8 mouse cellular contexts compared by ENCODE assay signal in genomic region chr11:100770646-100771408, GRCm38 (mm10). TPM values are rescaled to one million over a fixed set of nuclear protein-coding genes. Genes with fewer than 3 reads are reported as not detected.
A peak's percentile ranks its signal among the peaks of the same experiment; 100 is the strongest.
DNase-seq lines count a peak whose midpoint lies in the region; ATAC-seq and TF ChIP-seq lines count a peak whose summit lies in the region.

Gene Ghdc, minus strand, starts transcription at chr11:100770957.

- H3K4me1 ChIP-seq in CH12.LX (ENCODE audit: control insufficient read depth in 1 of 2, insufficient read depth in 2 of 2) = peaks cover 5 to 46% of the 10 kb centered on the region in 2 experiments; a peak in 3 of 4 replicates
- H3K4me1 ChIP-seq in brown adipose tissue, adult 24 weeks (ENCODE audit: control insufficient read depth, insufficient read depth, insufficient read length, low read length) = peaks cover 5% of the 10 kb centered on the region
- peaks cover 15% of the 10 kb centered on the region for H3K4me1 ChIP-seq in forebrain, embryonic 10.5 days
- H3K4me1 ChIP-seq in heart, embryonic 16.5 days (ENCODE audit: control insufficient read depth, insufficient read depth, low read length) = peaks cover 9% of the 10 kb centered on the region; the same call in 1 of the 2 replicates
- H3K4me1 ChIP-seq in lung, embryonic 14.5 days (ENCODE audit: insufficient read depth) = no peaks in the 10 kb centered on the region
- peaks cover 10% of the 10 kb centered on the region for H3K4me1 ChIP-seq in olfactory bulb, adult 2 months (ENCODE audit: control insufficient read depth, insufficient read depth, low read length)

- 28% methylated on average over 17 of the region's 17 CpGs for WGBS in forebrain, embryonic 10.5 days
- WGBS in heart, embryonic 16.5 days = 11% methylated on average over 17 of the region's 17 CpGs
- 13% methylated on average over 17 of the region's 17 CpGs for WGBS in lung, embryonic 14.5 days
- WGBS in olfactory bulb, adult 2 months = 21% methylated on average over 17 of the region's 17 CpGs

- no peaks in the 10 kb centered on the region for H3K79me2 ChIP-seq in CH12.LX (replicated peaks; ENCODE audit: control insufficient read depth, extremely low read depth, insufficient read depth, poor library complexity, severe bottlenecking)

- dilution Hi-C loops in CH12.LX (cut with MboI; ENCODE audit: extremely low pct_ligation_motif_present, extremely low pct_unique_long_range_greater_than_20kb, low sequenced_read_pairs) = no loop called here

- ATAC-seq in heart, embryonic 16.5 days (replicated peaks; ENCODE audit: extremely low read depth, insufficient read depth, low FRiP score) = peak; percentile 76
- peak; percentile 70 for ATAC-seq in lung, embryonic 14.5 days (ENCODE audit: insufficient read depth)

- H3K27ac ChIP-seq in CH12.LX (ENCODE audit: insufficient read depth, low read depth) = no peak within 1 kb of the TSS
- H3K27ac ChIP-seq in brown adipose tissue, adult 24 weeks (replicated peaks; ENCODE audit: low read depth, low read length) = peak within 1 kb of the TSS; percentile 97
- H3K27ac ChIP-seq in forebrain, embryonic 10.5 days = peak within 1 kb of the TSS; percentile 62
- H3K27ac ChIP-seq in heart, embryonic 16.5 days (ENCODE audit: low read length) = peak within 1 kb of the TSS; percentile 68
- H3K27ac ChIP-seq in lung, embryonic 14.5 days (ENCODE audit: low read depth) = peak within 1 kb of the TSS; percentile 21; the same call in 1 of the 2 replicates
- H3K27ac ChIP-seq in olfactory bulb, adult 2 months (ENCODE audit: insufficient read depth, low read depth, low read length) = no peak within 1 kb of the TSS

- in situ Hi-C loops in CH12.LX (cut with MboI; ENCODE audit: low pct_ligation_motif_present, low pct_unique_long_range_greater_than_20kb, low sequenced_read_pairs) = no loop called here

- peak; percentile 85 for DNase-seq in CH12.LX (ENCODE audit: extremely low read depth)
- DNase-seq in forebrain, embryonic 10.5 days (ENCODE audit: extremely low spot score, low spot score) = peak; percentile 50
- DNase-seq in kidney, postnatal 36 days = peak; percentile 95 to 96
- peak; percentile 84 for DNase-seq in lung, embryonic 14.5 days
- peak; percentile 61 to 74 for DNase-seq in thymus, adult 18-20 months

- H3K9ac ChIP-seq in CH12.LX (ENCODE audit: insufficient read depth, low read depth) = peak within 1 kb of the TSS; percentile 66
- H3K9ac ChIP-seq in heart, embryonic 16.5 days (ENCODE audit: low read length) = peak within 1 kb of the TSS; percentile 83
- peak within 1 kb of the TSS; percentile 64 for H3K9ac ChIP-seq in lung, embryonic 14.5 days

- peaks cover 5 to 29% of the 10 kb centered on the region in 2 experiments for H3K36me3 ChIP-seq in CH12.LX (replicated peaks in 1 of 2; ENCODE audit: control insufficient read depth in 1 of 2, insufficient read depth in 1 of 2, low read length in 1 of 2)
- no peaks in the 10 kb centered on the region for H3K36me3 ChIP-seq in forebrain, embryonic 10.5 days (replicated peaks)
- 0 out of 2 replicates have a peak, but pooled peaks cover 2% of the 10 kb centered on the region for H3K36me3 ChIP-seq in heart, embryonic 16.5 days (ENCODE audit: control insufficient read depth, insufficient read depth)
- H3K36me3 ChIP-seq in lung, embryonic 14.5 days (ENCODE audit: insufficient read depth) = no peaks in the 10 kb centered on the region

- no peak for TF ChIP-seq CTCF in CH12.LX (conservative IDR thresholded peaks at IDR 0.05 in 1 of 2, IDR thresholded peaks at IDR 0.05 in 1 of 2; ENCODE audit: low read depth in 2 of 2, low read length in 2 of 2)
- TF ChIP-seq CTCF in lung, embryonic 14.5 days (IDR thresholded peaks at IDR 0.05; ENCODE audit: low read depth) = no peak
- TF ChIP-seq CTCF in olfactory bulb, adult 2 months (IDR thresholded peaks at IDR 0.05; ENCODE audit: insufficient read depth, low read depth, low read length) = no peak

- H3K9me3 ChIP-seq in CH12.LX (replicated peaks; ENCODE audit: low read length) = no peaks in the 10 kb centered on the region
- H3K9me3 ChIP-seq in forebrain, embryonic 10.5 days = no peaks in the 10 kb centered on the region
- no peaks in the 10 kb centered on the region for H3K9me3 ChIP-seq in heart, embryonic 16.5 days (replicated peaks; ENCODE audit: control insufficient read depth, low read length)
- no peaks in the 10 kb centered on the region for H3K9me3 ChIP-seq in lung, embryonic 14.5 days (ENCODE audit: low read depth, low read length)

- TF ChIP-seq RAD21 in CH12.LX (IDR thresholded peaks at IDR 0.05; ENCODE audit: low read depth, low read length) = no peak

- no peak for TF ChIP-seq EP300 in CH12.LX (IDR thresholded peaks at IDR 0.05; ENCODE audit: low read length)

- peak within 1 kb of the TSS; percentile 77 for H3K4me2 ChIP-seq in CH12.LX (ENCODE audit: insufficient read depth, low read depth, poor library complexity, severe bottlenecking)
- H3K4me2 ChIP-seq in heart, embryonic 16.5 days (ENCODE audit: low read depth, low read length) = peak within 1 kb of the TSS; percentile 75
- peak within 1 kb of the TSS; percentile 64 for H3K4me2 ChIP-seq in lung, embryonic 14.5 days

- H3K27me3 ChIP-seq in CH12.LX (replicated peaks) = no peaks in the 10 kb centered on the region
- no peaks in the 10 kb centered on the region for H3K27me3 ChIP-seq in forebrain, embryonic 10.5 days (ENCODE audit: poor library complexity, severe bottlenecking)
- H3K27me3 ChIP-seq in heart, embryonic 16.5 days (ENCODE audit: control insufficient read depth, insufficient read depth, low read length) = no peaks in the 10 kb centered on the region
- H3K27me3 ChIP-seq in lung, embryonic 14.5 days (ENCODE audit: insufficient read depth, low read length) = no peaks in the 10 kb centered on the region

- H3K4me3 ChIP-seq in CH12.LX (replicated peaks in 1 of 3; ENCODE audit: low read depth in 2 of 3, low read length in 2 of 3, poor library complexity in 1 of 3) = peak within 1 kb of the TSS; percentile 67 to 83 (median 70)
- H3K4me3 ChIP-seq in brown adipose tissue, adult 24 weeks (ENCODE audit: insufficient read depth, low read depth, low read length) = peak within 1 kb of the TSS; percentile 98
- peak within 1 kb of the TSS; percentile 55 for H3K4me3 ChIP-seq in forebrain, embryonic 10.5 days
- H3K4me3 ChIP-seq in heart, embryonic 16.5 days (ENCODE audit: low read length) = peak within 1 kb of the TSS; percentile 68
- H3K4me3 ChIP-seq in lung, embryonic 14.5 days (ENCODE audit: low read depth, low read length) = peak within 1 kb of the TSS; percentile 57
- H3K4me3 ChIP-seq in olfactory bulb, adult 2 months (ENCODE audit: insufficient read depth, low read depth, low read length) = peak within 1 kb of the TSS; percentile 49

- peak; percentile 72 for TF ChIP-seq POLR2A in CH12.LX (IDR thresholded peaks at IDR 0.05; ENCODE audit: low read depth, low read length)
- TF ChIP-seq POLR2A in olfactory bulb, adult 2 months (IDR thresholded peaks at IDR 0.05; ENCODE audit: insufficient read depth, low read depth, low read length) = no peak

TF ChIP-seq in CH12.LX, 34 proteins besides CTCF, POLR2A, EP300 and RAD21 (continues in another document):
- TF ChIP-seq NRF1 (IDR thresholded peaks at IDR 0.05; ENCODE audit: low read depth, low read length) (no peak), PAX5 (IDR thresholded peaks at IDR 0.05; ENCODE audit: low read length) (no peak), USF2 (conservative IDR thresholded peaks at IDR 0.05; ENCODE audit: low read depth, low read length) (no peak), ZMIZ1 (IDR thresholded peaks at IDR 0.05; ENCODE audit: low read depth, low read length) (0 out of 2 replicates have a peak, but pooled peaks have one; percentile 12), MAX (IDR thresholded peaks at IDR 0.05; ENCODE audit: low read length) (peak; percentile 58), CHD1 (IDR thresholded peaks at IDR 0.05; ENCODE audit: low read depth, low read length) (no peak), MAFK (IDR thresholded peaks at IDR 0.05; ENCODE audit: insufficient replicate concordance, low read length) (no peak; the same call in 1 of the 2 replicates), NELFE (IDR thresholded peaks at IDR 0.05; ENCODE audit: low read depth, low read length) (peak; percentile 47; the same call in 1 of the 2 replicates), JUN (IDR thresholded peaks at IDR 0.05; ENCODE audit: insufficient read depth, low read depth, low read length) (no peak), ELF1 (IDR thresholded peaks at IDR 0.05; ENCODE audit: low read depth, low read length) (peak; percentile 86), IRF4 (IDR thresholded peaks at IDR 0.05; ENCODE audit: low read depth, low read length) (peak; percentile 61; the same call in 1 of the 2 replicates), BHLHE40 (IDR thresholded peaks at IDR 0.05; ENCODE audit: low read depth, low read length) (0 out of 2 replicates have a peak, but pooled peaks have one; percentile 7), GABPA (IDR thresholded peaks at IDR 0.05; ENCODE audit: insufficient replicate concordance, low read depth, low read length) (no peak; the same call in 1 of the 2 replicates), MXI1 (IDR thresholded peaks at IDR 0.05; ENCODE audit: low read depth, low read length) (peak; percentile 88), JUND (conservative IDR thresholded peaks at IDR 0.05; ENCODE audit: low read depth, low read length) (no peak), POLR2AphosphoS2 (IDR thresholded peaks at IDR 0.05; ENCODE audit: low read depth, low read length) (peak; percentile 40; the same call in 1 of the 2 replicates), TBP (conservative IDR thresholded peaks at IDR 0.05; ENCODE audit: low read depth, low read length) (0 out of 2 replicates have a peak, but pooled peaks have one; percentile 16), SIN3A (IDR thresholded peaks at IDR 0.05; ENCODE audit: low read length) (peak; percentile 99), HCFC1 (IDR thresholded peaks at IDR 0.05; ENCODE audit: low read depth, low read length) (peak; percentile 86), KAT2A (IDR thresholded peaks at IDR 0.05; ENCODE audit: insufficient replicate concordance, low read length) (peak; percentile 77; the same call in 1 of the 2 replicates), MEF2A (IDR thresholded peaks at IDR 0.05; ENCODE audit: borderline replicate concordance, low read depth, low read length) (peak; percentile 28; the same call in 1 of the 2 replicates)

RNA-seq across cellular contexts. Expression of gene Ghdc, which starts in this region (rescaled TPM):
- total RNA-seq in CH12.LX (2012; rRNA removed) = 16.6 and 17.0 TPM in 2 replicates
- 10.9 and 11.5 TPM in 2 replicates for total RNA-seq in CH12.LX (2014; rRNA removed)
- polyA plus RNA-seq in CH12.LX (2012; ENCODE audit: insufficient read length, low read depth) = 16.7 and 17.9 TPM in 2 replicates
- polyA plus RNA-seq in brown adipose tissue, adult 24 weeks (2012; ENCODE audit: insufficient read depth, insufficient read length, missing spikeins) = 9.4 and 11.1 TPM in 2 replicates
- polyA plus RNA-seq in forebrain, embryonic 10.5 days (2016; fragmentation: Nextera tagmentation; extraction: Ambion mirVana) = 2.8 and 3.0 TPM in 2 replicates
- polyA plus RNA-seq in heart, embryonic 16.5 days (2015; fragmentation: Nextera tagmentation; extraction: Ambion mirVana) = 7.1 and 7.7 TPM in 2 replicates
- 2.3 and 2.9 TPM in 2 replicates for polyA plus RNA-seq in lung, embryonic 14.5 days (2014; fragmentation: Nextera tagmentation; extraction: Ambion mirVana)
- polyA plus RNA-seq in olfactory bulb, adult 2 months (2012; ENCODE audit: insufficient read depth, insufficient read length, low replicate concordance, missing spikeins) = not detected in 2 replicates

Comparison
In these comparisons a context has a peak if more than half of its experiments do, and no peak if none do; other contexts are left out.
1. H3K27ac ChIP-seq: peak in brown adipose tissue, adult 24 weeks (single experiment), forebrain, embryonic 10.5 days (single experiment), heart, embryonic 16.5 days (single experiment) and lung, embryonic 14.5 days (single experiment); none in CH12.LX (single experiment) and olfactory bulb, adult 2 months (single experiment).
2. Peak in every context shown above with its lines, with median percentiles within 50 percentile points of each other: DNase-seq, H3K4me2 ChIP-seq, H3K4me3 ChIP-seq and H3K9ac ChIP-seq.